Mouse (Mus musculus): ENCODE data around the gene Krt86. TPM values are rescaled to one million over a fixed set of nuclear protein-coding genes. Genes with fewer than 3 reads are reported as not detected.

Gene Krt86
- not detected in 2 replicates for polyA plus RNA-seq (2012; rRNA removed)

GRCm38 (mm10) chr15:101472952-101473528 is at the start of gene Krt86:
Gene Krt86 (plus strand): TSS chr15:101473478.
- Histone ChIP-seq H3K36me3 (ENCODE audit: control insufficient read depth, insufficient read depth, low read length) (no peaks in the 10 kb centered on the region), H3K27me3 (replicated peaks; ENCODE audit: control insufficient read depth, insufficient read depth, low read length) (no peaks in the 10 kb centered on the region), H3K4me3 (ENCODE audit: insufficient read depth, low read depth, low read length) (no peak within 1 kb of the TSS), H3K4me1 (ENCODE audit: control insufficient read depth, insufficient read depth, low read length) (no peaks in the 10 kb centered on the region), H3K27ac (ENCODE audit: insufficient read depth, low read depth, low read length) (no peak within 1 kb of the TSS)
- TF ChIP-seq POLR2A (IDR thresholded peaks at IDR 0.05; ENCODE audit: low read depth, low read length), result no peak
- no peak for TF ChIP-seq CTCF (conservative IDR thresholded peaks at IDR 0.05; ENCODE audit: insufficient read depth, insufficient read length, low read depth, low read length)
- 13% methylated on average over 10 of the region's 10 CpGs for WGBS
- DNase-seq, result no peak

- 29% methylated on average over 5 of the region's 5 CpGs for WGBS
- Histone ChIP-seq H3K36me3 (ENCODE audit: control insufficient read depth, insufficient read depth, low read length) (no peaks in the 10 kb centered on the region), H3K27me3 (replicated peaks; ENCODE audit: control insufficient read depth, insufficient read depth, low read length) (no peaks in the 10 kb centered on the region), H3K27ac (ENCODE audit: insufficient read depth, low read depth, low read length) (no peak overlapping the region), H3K4me1 (ENCODE audit: control insufficient read depth, insufficient read depth, low read length) (no peaks in the 10 kb centered on the region), H3K4me3 (ENCODE audit: insufficient read depth, low read depth, low read length) (no peak overlapping the region)
- no peak for DNase-seq
- TF ChIP-seq POLR2A (IDR thresholded peaks at IDR 0.05; ENCODE audit: low read depth, low read length), result no peak
- no peak for TF ChIP-seq CTCF (conservative IDR thresholded peaks at IDR 0.05; ENCODE audit: insufficient read depth, insufficient read length, low read depth, low read length)
Observed at GRCm38 (mm10) chr15:101424914-101425313, 48.4 kb upstream of the Krt86 start.

- Histone ChIP-seq H3K27ac (ENCODE audit: insufficient read depth, low read depth, low read length) (no peak overlapping the region), H3K4me3 (ENCODE audit: insufficient read depth, low read depth, low read length) (no peak overlapping the region), H3K4me1 (ENCODE audit: control insufficient read depth, insufficient read depth, low read length) (no peaks in the 10 kb centered on the region), H3K36me3 (ENCODE audit: control insufficient read depth, insufficient read depth, low read length) (no peaks in the 10 kb centered on the region), H3K27me3 (replicated peaks; ENCODE audit: control insufficient read depth, insufficient read depth, low read length) (no peaks in the 10 kb centered on the region)
- WGBS, result 84% methylated on average over 7 of the region's 7 CpGs
- TF ChIP-seq CTCF (conservative IDR thresholded peaks at IDR 0.05; ENCODE audit: insufficient read depth, insufficient read length, low read depth, low read length), result no peak
- TF ChIP-seq POLR2A (IDR thresholded peaks at IDR 0.05; ENCODE audit: low read depth, low read length), result no peak
- DNase-seq, result no peak
Observed at GRCm38 (mm10) chr15:101436611-101437010, 36.7 kb upstream of the Krt86 start.

- Histone ChIP-seq H3K36me3 (ENCODE audit: control insufficient read depth, insufficient read depth, low read length) (no peaks in the 10 kb centered on the region), H3K4me3 (ENCODE audit: insufficient read depth, low read depth, low read length) (no peak within 1 kb of the TSS), H3K27me3 (replicated peaks; ENCODE audit: control insufficient read depth, insufficient read depth, low read length) (no peaks in the 10 kb centered on the region), H3K4me1 (ENCODE audit: control insufficient read depth, insufficient read depth, low read length) (no peaks in the 10 kb centered on the region), H3K27ac (ENCODE audit: insufficient read depth, low read depth, low read length) (no peak within 1 kb of the TSS)
- 5% methylated on average over 34 of the region's 34 CpGs for WGBS
- TF ChIP-seq POLR2A (IDR thresholded peaks at IDR 0.05; ENCODE audit: low read depth, low read length), result no peak
- no peak for DNase-seq
Observed at GRCm38 (mm10) chr15:101438555-101438954, 34.7 kb upstream of the Krt86 start, which contains the start of gene Krt87. Gene Krt87 (minus strand): TSS chr15:101438804.

- TF ChIP-seq CTCF (conservative IDR thresholded peaks at IDR 0.05; ENCODE audit: insufficient read depth, insufficient read length, low read depth, low read length) (no peak), POLR2A (IDR thresholded peaks at IDR 0.05; ENCODE audit: low read depth, low read length) (no peak)
- DNase-seq, result no peak
- Histone ChIP-seq H3K36me3 (ENCODE audit: control insufficient read depth, insufficient read depth, low read length) (no peaks in the 10 kb centered on the region), H3K27me3 (replicated peaks; ENCODE audit: control insufficient read depth, insufficient read depth, low read length) (no peaks in the 10 kb centered on the region), H3K4me3 (ENCODE audit: insufficient read depth, low read depth, low read length) (no peak overlapping the region), H3K27ac (ENCODE audit: insufficient read depth, low read depth, low read length) (no peak overlapping the region), H3K4me1 (ENCODE audit: control insufficient read depth, insufficient read depth, low read length) (no peaks in the 10 kb centered on the region)
- 76% methylated on average over 4 of the region's 4 CpGs for WGBS
Observed at GRCm38 (mm10) chr15:101440837-101441236, 32.4 kb upstream of the Krt86 start.

GRCm38 (mm10) chr15:101446572-101446971 is 26.7 kb upstream of the Krt86 start:
- DNase-seq, result no peak
- 67% methylated on average over 11 of the region's 11 CpGs for WGBS

GRCm38 (mm10) chr15:101447444-101447843 is 25.8 kb upstream of the Krt86 start, which contains the start of gene Krt88:
Gene Krt88 (plus strand): TSS chr15:101447744.
- no peak for DNase-seq
- Histone ChIP-seq H3K4me1 (ENCODE audit: control insufficient read depth, insufficient read depth, low read length) (no peaks in the 10 kb centered on the region), H3K36me3 (ENCODE audit: control insufficient read depth, insufficient read depth, low read length) (no peaks in the 10 kb centered on the region), H3K27me3 (replicated peaks; ENCODE audit: control insufficient read depth, insufficient read depth, low read length) (no peaks in the 10 kb centered on the region), H3K4me3 (ENCODE audit: insufficient read depth, low read depth, low read length) (no peak within 1 kb of the TSS), H3K27ac (ENCODE audit: insufficient read depth, low read depth, low read length) (no peak within 1 kb of the TSS)
- TF ChIP-seq POLR2A (IDR thresholded peaks at IDR 0.05; ENCODE audit: low read depth, low read length), result no peak
- TF ChIP-seq CTCF (conservative IDR thresholded peaks at IDR 0.05; ENCODE audit: insufficient read depth, insufficient read length, low read depth, low read length), result no peak
- 62% methylated on average over 2 of the region's 2 CpGs for WGBS

More at GRCm38 (mm10) chr15:101446572-101446971, 26.7 kb upstream of the Krt86 start:
- TF ChIP-seq POLR2A (IDR thresholded peaks at IDR 0.05; ENCODE audit: low read depth, low read length) (no peak), CTCF (conservative IDR thresholded peaks at IDR 0.05; ENCODE audit: insufficient read depth, insufficient read length, low read depth, low read length) (no peak)
- Histone ChIP-seq H3K4me1 (ENCODE audit: control insufficient read depth, insufficient read depth, low read length) (no peaks in the 10 kb centered on the region), H3K36me3 (ENCODE audit: control insufficient read depth, insufficient read depth, low read length) (no peaks in the 10 kb centered on the region), H3K27ac (ENCODE audit: insufficient read depth, low read depth, low read length) (no peak overlapping the region), H3K4me3 (ENCODE audit: insufficient read depth, low read depth, low read length) (no peak overlapping the region), H3K27me3 (replicated peaks; ENCODE audit: control insufficient read depth, insufficient read depth, low read length) (no peaks in the 10 kb centered on the region)
